Mouse (Mus musculus) adrenal gland, postnatal 25 days (tissue): ENCODE measurements at regions not wholly inside any gene's neighbourhood (a gene's known extent, or its start where the extent isn't known, plus 50 kb on each side); places are given as distances from the start of the nearest gene placed in this dataset.

Experiments used
- DNase-seq: peaks from one replicate; pipeline ENCODE4 v3.0.0; 2021; ENCODE audit warnings: mixed read lengths

GRCm38 (mm10) chr10:115025950-115026349 is 158.9 kb downstream of the Tph2 start:
- DNase-seq: no peak

- DNase-seq: peak; percentile 11
These were observed 165.4 kb downstream of the Tph2 start for GRCm38 (mm10) chr10:115019443-115019842.

GRCm38 (mm10) chr10:115013491-115014001 is 171.3 kb downstream of the Tph2 start:
- no peak for DNase-seq

DNA sequence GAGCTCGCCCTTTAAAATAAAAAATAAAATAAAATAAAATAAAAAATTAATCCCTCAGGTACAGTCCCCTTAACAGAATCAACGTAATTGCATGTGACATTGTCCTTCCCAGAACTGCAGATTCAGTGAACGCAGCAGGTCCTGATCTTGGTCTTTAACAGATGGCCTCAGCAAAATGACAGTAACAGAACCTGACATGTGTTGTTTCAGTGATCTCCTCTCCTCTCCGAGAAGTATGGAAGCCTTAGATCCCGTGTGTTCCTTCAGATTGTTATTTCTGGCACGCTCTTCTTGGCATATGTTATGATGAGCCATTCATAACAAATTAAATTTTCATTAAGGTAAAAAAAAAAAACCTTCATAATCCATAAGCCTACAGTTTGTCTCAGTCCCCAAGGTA is 171.9 kb downstream of the Tph2 start:
- no peak for DNase-seq

GRCm38 (mm10) chr10:115012316-115012715 is 172.5 kb downstream of the Tph2 start:
- DNase-seq: no peak

DNA sequence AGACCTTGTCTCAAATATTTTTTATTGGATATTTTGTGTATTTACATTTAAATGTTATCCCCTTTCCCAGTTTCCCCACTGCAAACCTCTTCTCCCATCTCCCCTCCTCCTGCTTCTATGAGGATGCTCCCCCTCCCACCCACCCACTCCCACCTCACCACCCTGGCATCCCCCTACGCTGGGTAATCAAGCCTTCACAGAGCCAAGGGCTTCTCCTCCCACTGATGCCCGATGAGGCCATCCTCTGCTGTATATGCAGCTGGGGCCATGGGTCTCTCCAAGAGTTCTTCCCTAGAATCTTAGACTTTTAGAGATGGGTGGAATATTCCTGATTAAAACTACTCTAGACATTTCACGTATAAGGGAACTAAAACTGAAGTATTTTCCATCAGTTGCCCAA is 172.9 kb downstream of the Tph2 start:
- no peak for DNase-seq

DNA sequence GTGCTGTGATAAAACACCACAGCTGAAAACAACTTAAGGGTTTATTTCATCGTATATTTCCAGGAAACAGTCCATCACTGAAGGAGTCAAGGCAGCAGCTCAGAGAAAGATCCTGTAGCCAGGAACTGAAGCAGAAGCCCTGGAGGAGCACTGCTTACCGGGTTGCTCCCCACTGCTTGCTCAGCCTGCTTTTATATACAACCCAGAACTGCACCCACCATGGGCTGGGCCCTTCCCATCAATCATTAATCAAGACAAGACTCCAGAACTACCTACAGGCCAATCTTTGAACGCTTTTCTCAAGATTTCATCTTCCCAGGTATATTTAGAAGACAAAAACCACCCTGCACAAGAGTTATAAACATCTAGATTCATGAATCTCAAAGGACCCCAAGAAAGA is 188.4 kb downstream of the Tph2 start:
- DNase-seq: no peak

GRCm38 (mm10) chr10:114995211-114995908 is 189.5 kb downstream of the Tph2 start:
- DNase-seq: no peak

DNA sequence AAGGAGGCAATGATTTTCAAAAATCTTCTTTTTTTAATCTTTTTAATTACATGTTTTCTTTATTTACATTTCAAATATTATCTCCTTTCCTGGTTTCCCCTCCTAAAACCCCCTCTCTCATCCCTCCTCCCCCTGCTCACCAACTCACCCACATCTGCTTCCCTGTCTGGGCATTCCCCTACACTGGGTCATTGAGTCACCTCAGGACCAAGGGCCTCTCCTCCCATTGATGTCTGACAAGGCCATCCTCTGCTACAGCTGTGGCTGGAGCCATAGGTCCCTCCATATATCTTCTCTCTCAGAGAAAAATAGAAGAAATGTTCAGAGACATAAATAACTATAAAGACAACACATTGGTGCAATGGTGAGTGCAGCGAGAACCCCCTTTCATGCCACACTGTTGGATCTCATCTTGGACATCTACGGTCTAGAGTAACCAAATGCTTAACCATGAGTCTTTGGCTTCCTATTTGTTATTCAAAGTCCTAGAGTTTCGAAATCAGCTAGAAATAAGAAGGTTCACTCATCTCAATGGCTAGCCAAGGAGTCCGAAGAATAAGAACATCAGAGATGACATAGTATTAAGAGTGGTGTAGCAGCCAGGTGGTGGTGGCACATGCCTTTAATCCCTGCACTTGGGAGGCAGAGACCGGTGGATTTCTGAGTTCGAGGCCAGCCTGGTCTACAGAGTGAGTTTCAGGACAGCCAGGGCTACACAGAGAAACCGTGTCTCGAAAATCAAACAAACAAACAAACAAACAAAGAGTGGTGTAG is 186.5 kb upstream of the Trhde start:
- DNase-seq: no peak

DNA sequence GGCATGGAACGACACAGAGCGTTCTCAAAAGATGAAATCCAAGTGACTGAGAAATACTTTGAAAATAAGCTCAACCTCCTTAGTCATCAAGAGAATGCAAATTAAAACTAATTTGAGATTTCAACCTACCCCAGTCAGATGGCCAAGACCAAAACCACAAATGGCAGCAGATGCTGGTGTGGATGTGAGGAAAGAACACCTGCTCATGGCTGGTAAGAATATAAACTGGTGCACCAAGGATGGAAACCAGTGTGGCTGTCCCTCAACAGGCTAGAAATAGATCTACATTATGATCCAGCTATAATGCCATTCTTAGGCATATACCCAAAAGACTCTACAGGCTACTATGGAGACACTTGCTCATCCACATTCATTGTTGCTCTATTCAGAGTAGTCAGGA is 170.3 kb upstream of the Trhde start:
- DNase-seq: no peak

- DNase-seq: no peak
These were observed 161.5 kb upstream of the Trhde start for GRCm38 (mm10) chr10:114963656-114964055.

DNA sequence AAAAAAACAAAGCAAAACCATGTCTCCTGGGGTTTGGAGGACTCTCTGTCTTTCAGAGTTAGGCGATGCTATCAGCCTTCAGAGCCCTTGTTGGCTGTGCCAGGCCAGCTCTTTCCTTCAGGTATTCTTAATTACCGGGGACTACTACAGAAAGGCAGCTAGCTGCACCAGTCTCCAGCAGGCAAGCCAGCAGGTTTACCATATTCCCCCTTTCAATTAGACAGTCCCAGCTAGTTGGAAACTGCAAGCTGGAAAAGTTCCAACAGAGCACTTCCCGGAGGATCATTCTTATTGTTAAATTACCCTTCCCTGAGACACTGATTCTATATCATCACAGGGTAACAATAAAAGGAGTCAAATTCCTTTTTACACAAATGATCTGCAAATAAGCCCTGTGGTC is 155.8 kb upstream of the Trhde start:
- no peak for DNase-seq

- no peak for DNase-seq
These were observed 154.2 kb upstream of the Trhde start for GRCm38 (mm10) chr10:114956257-114956656.

DNA sequence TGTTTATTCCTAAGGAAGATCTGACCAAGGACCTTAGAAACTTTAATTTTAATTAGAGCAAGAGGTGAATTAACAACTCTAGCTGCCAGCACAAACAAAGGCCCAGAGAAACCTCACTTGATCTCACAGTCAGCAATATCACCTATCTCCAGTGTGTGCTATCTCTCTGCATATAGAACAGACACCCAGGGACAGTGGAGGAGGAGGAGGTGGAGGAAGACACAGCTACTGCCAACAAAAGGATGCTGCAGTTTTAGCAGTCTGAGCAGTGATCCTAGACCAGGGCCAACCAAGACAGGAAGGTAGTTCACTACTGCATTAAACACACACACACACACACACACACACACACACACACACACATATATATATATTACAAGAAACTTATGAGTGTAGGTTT is 153.5 kb upstream of the Trhde start:
- no peak for DNase-seq

GRCm38 (mm10) chr10:114953358-114953757 is 151.3 kb upstream of the Trhde start:
- no peak for DNase-seq

DNA sequence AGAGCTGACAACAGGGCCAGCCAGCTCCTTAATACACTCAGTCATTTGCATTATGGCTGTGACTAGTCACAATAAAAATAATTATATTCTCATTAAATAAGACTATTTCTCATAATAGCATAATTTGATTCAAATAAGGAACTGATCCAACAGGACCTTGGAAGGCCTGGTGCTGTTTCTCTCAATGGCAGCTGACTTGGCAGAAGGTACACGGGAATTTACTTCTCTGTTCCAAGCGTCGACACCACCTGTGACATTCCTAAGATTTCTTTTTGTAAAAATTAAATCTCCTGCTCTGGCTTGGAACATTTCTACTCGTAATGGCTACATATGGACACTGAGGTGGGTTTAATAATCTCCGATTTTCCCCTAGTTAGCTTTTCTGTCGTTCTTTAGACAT is 147.1 kb upstream of the Trhde start:
- no peak for DNase-seq

- DNase-seq: no peak
These were observed 122.6 kb upstream of the Trhde start for GRCm38 (mm10) chr10:114924746-114925145.

GRCm38 (mm10) chr10:114913971-114914370 is 111.9 kb upstream of the Trhde start:
- no peak for DNase-seq

- DNase-seq: no peak
These were observed 89.8 kb upstream of the Trhde start for GRCm38 (mm10) chr10:114891916-114892315.

DNA sequence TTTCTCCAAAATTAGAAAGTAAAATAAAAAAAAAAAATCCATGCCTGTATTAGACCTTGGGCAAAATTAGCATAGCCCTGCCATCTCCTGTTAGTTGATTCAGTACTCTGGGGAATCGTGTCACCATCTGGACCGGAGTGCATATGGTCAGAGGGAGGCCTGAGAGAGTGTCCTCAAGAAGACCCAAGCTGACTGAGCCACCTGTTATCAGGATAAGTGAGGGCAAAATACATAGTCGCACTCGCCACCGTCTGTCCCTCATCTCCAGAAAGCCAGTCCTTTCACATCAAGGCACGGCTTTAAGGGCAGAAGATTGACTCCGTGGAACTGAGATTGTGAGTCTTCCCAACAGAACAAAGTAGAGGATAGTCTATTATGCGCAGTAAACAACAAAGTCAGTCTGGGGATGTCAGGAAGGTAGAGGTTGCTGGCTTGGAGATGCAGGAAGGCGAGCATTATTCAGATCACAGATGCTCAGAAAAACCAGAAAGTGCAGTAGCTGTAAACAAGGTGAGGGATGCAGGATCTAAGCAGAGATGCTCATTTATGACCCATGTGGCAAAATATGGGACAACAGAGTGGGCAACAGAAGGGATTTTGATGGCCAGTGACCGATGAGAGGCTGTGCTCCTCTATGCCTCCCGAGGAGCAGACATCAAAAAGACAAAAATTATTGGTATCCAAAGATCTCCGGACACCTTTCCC is 88.8 kb upstream of the Trhde start:
- DNase-seq: no peak

GRCm38 (mm10) chr10:114871201-114871600 is 69.1 kb upstream of the Trhde start:
- DNase-seq: no peak

DNA sequence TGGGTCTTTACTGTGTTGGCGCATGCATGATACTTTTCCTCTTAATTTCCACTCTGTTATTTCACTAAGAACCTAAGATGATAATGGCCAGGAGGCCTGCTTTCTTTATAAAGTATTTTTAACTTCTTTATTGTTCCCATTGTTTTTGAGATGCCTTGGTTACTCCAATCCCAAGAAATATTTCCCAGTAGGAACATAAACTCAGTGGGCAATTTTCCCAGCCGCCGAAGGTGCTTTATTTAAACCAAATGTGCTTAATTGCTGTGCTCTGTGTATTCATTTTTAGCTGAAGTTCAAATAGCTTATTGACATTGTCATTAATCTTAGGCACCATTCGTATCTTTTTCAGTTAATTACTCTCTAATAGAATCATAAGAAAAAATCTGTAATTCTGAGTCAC is 55.1 kb upstream of the Trhde start:
- no peak for DNase-seq

DNA sequence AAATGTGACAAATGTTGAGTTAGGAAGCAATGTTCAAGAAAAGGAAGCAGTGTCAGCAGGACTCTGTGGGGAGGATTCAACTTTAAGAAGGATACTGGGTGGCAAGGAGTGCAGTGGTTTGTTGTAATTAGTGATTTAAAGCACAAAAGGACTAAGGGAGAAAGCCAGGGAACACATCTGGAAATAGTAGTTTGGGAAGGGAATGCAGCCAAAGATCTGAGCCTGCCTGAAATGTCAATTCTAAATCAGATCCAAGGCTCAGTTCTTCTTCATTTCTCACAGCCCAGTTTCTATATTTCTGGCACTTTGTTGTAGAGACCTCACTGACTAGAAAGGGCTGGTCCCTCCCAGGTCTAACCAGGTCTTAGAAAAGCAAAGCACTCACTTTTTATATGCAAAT is 50.6 kb upstream of the Trhde start:
- no peak for DNase-seq
